Comparison of ENCODE assay signal across 24 mouse cellular contexts in genomic region chrX:164313876-164314275, GRCm38 (mm10). TPM values are rescaled to one million over a fixed set of nuclear protein-coding genes. Genes with fewer than 3 reads are reported as not detected.
DNase-seq lines count a peak whose midpoint lies in the region; ATAC-seq lines count a peak whose summit lies in the region.
"Had no signal": no experiment of that assay in that cellular context is flagged by ENCODE, and none has a peak within 500 bp of the region (broad histone marks: within the 10 kb centered on the region; RNA-seq: fewer than 3 reads in every experiment).

No protein-coding gene starts in this region.

- no peak overlapping the region for H3K4me3 ChIP-seq in embryonic facial prominence, embryonic 14.5 days (ENCODE audit: low read depth, low read length)
- H3K4me3 ChIP-seq in embryonic facial prominence, embryonic 10.5 days = no peak overlapping the region
- no peak overlapping the region for H3K4me3 ChIP-seq in lung, embryonic 15.5 days
- H3K4me3 ChIP-seq: heart, embryonic 13.5 days; kidney, embryonic 15.5 days; limb, embryonic 10.5 days; neural tube, embryonic 13.5 days had no signal

- no peak overlapping the region for H3K27ac ChIP-seq in embryonic facial prominence, embryonic 14.5 days (replicated peaks; ENCODE audit: low read depth, low read length)
- no peak overlapping the region for H3K27ac ChIP-seq in embryonic facial prominence, embryonic 10.5 days (replicated peaks)
- peak overlapping the region; percentile 53; the same call in 1 of the 2 replicates for H3K27ac ChIP-seq in lung, embryonic 15.5 days
- H3K27ac ChIP-seq: heart, embryonic 13.5 days; hindbrain, embryonic 14.5 days; kidney, embryonic 15.5 days; limb, embryonic 10.5 days; neural tube, embryonic 13.5 days had no signal

- 54% methylated on average over 1 of the region's 1 CpGs for WGBS in embryonic facial prominence, embryonic 14.5 days
- 60% methylated on average over 1 of the region's 1 CpGs for WGBS in embryonic facial prominence, embryonic 10.5 days
- WGBS in lung, embryonic 15.5 days = 48% methylated on average over 1 of the region's 1 CpGs

- H3K9me3 ChIP-seq in embryonic facial prominence, embryonic 14.5 days (ENCODE audit: control insufficient read depth, low read length) = no peaks in the 10 kb centered on the region
- H3K9me3 ChIP-seq in embryonic facial prominence, embryonic 10.5 days = no peaks in the 10 kb centered on the region
- H3K9me3 ChIP-seq in lung, embryonic 15.5 days = no peaks in the 10 kb centered on the region
- H3K9me3 ChIP-seq: G1E; heart, embryonic 13.5 days; kidney, embryonic 15.5 days; limb, embryonic 10.5 days; neural tube, embryonic 13.5 days had no signal

- no peaks in the 10 kb centered on the region; the same call in 1 of the 2 replicates for H3K27me3 ChIP-seq in embryonic facial prominence, embryonic 14.5 days (replicated peaks; ENCODE audit: control insufficient read depth, insufficient read depth, low read length)
- peaks cover 73% of the 10 kb centered on the region for H3K27me3 ChIP-seq in embryonic facial prominence, embryonic 10.5 days (replicated peaks; ENCODE audit: low read depth, poor library complexity, severe bottlenecking)
- no peaks in the 10 kb centered on the region for H3K27me3 ChIP-seq in lung, embryonic 15.5 days
- H3K27me3 ChIP-seq: heart, embryonic 13.5 days had no signal

- H3K36me3 ChIP-seq in embryonic facial prominence, embryonic 14.5 days (ENCODE audit: control insufficient read depth, insufficient read depth, low read length) = no peaks in the 10 kb centered on the region
- H3K36me3 ChIP-seq in embryonic facial prominence, embryonic 10.5 days (replicated peaks) = no peaks in the 10 kb centered on the region
- H3K36me3 ChIP-seq in lung, embryonic 15.5 days = no peaks in the 10 kb centered on the region
- H3K36me3 ChIP-seq: G1E; heart, embryonic 13.5 days; kidney, embryonic 15.5 days; limb, embryonic 10.5 days; neural tube, embryonic 13.5 days had no signal

- no peak overlapping the region for H3K9ac ChIP-seq in embryonic facial prominence, embryonic 14.5 days (ENCODE audit: low read depth, low read length)
- no peak overlapping the region for H3K9ac ChIP-seq in lung, embryonic 15.5 days
- H3K9ac ChIP-seq: heart, embryonic 13.5 days; hindbrain, embryonic 14.5 days; kidney, embryonic 15.5 days; neural tube, embryonic 13.5 days had no signal

- DNase-seq in embryonic facial prominence, embryonic 14.5 days (ENCODE audit: low spot score) = peak; percentile 74
- no peak for DNase-seq in embryonic facial prominence, embryonic 10.5 days (ENCODE audit: low spot score)
- DNase-seq in lung, postnatal 14 days = no peak
- peak; percentile 58 for DNase-seq in NIH3T3 (ENCODE audit: low read depth)
- DNase-seq in lung, postnatal 36 days = peak; percentile 15
- DNase-seq in embryo, embryonic 10 days (ENCODE audit: low spot score) = no peak
- DNase-seq: adrenal gland, postnatal 36 days; cerebellum, adult 9-10 months; embryo, embryonic 11 days; gastrocnemius, postnatal 10 days; heart, adult 11 months; heart, postnatal 36 days; kidney, postnatal 4 days; thymus, postnatal 25 days had no signal

- no peak overlapping the region for H3K4me2 ChIP-seq in embryonic facial prominence, embryonic 14.5 days (ENCODE audit: low read depth, low read length)
- no peak overlapping the region for H3K4me2 ChIP-seq in lung, embryonic 15.5 days
- H3K4me2 ChIP-seq: heart, embryonic 13.5 days; hindbrain, embryonic 14.5 days; kidney, embryonic 15.5 days; liver, embryonic 11.5 days; midbrain, embryonic 11.5 days; neural tube, embryonic 13.5 days had no signal

- no peak for ATAC-seq in embryonic facial prominence, embryonic 14.5 days (ENCODE audit: low read depth)
- peak; percentile 80; the same call in 1 of the 2 replicates for ATAC-seq in lung, embryonic 15.5 days (ENCODE audit: borderline replicate concordance, extremely low read depth, low FRiP score, low TSS enrichment)
- ATAC-seq: intestine, embryonic 16.5 days had no signal

- no peaks in the 10 kb centered on the region for H3K4me1 ChIP-seq in embryonic facial prominence, embryonic 14.5 days (ENCODE audit: control insufficient read depth, insufficient read depth, low read length)
- 0 out of 2 replicates have a peak, but pooled peaks cover 3% of the 10 kb centered on the region for H3K4me1 ChIP-seq in embryonic facial prominence, embryonic 10.5 days
- no peaks in the 10 kb centered on the region for H3K4me1 ChIP-seq in lung, embryonic 15.5 days
- H3K4me1 ChIP-seq: heart, embryonic 13.5 days; kidney, embryonic 15.5 days; limb, embryonic 10.5 days; neural tube, embryonic 13.5 days had no signal

RNA-seq across cellular contexts. Expression of gene Pir, which starts 44.7 kb away (rescaled TPM):
- polyA plus RNA-seq in embryonic facial prominence, embryonic 14.5 days (2014; fragmentation: Nextera tagmentation; extraction: Ambion mirVana) = 12.0 and 12.9 TPM in 2 replicates
- 8.0 and 10.0 TPM in 2 replicates for polyA plus RNA-seq in embryonic facial prominence, embryonic 10.5 days (2016; fragmentation: Nextera tagmentation; extraction: Ambion mirVana)
- polyA plus RNA-seq in lung, embryonic 15.5 days (2015; fragmentation: Nextera tagmentation; extraction: Ambion mirVana) = 14.1 and 16.7 TPM in 2 replicates
- polyA plus RNA-seq: G1E had no signal

RNA-seq across cellular contexts. Expression of gene Bmx, which starts 55.9 kb away (rescaled TPM):
- polyA plus RNA-seq in embryonic facial prominence, embryonic 14.5 days (2014; fragmentation: Nextera tagmentation; extraction: Ambion mirVana) = 0.67 and 1.2 TPM in 2 replicates
- polyA plus RNA-seq in embryonic facial prominence, embryonic 10.5 days (2016; fragmentation: Nextera tagmentation; extraction: Ambion mirVana) = 0.08 and 0.20 TPM in 2 replicates
- 1.2 and 1.4 TPM in 2 replicates for polyA plus RNA-seq in lung, embryonic 15.5 days (2015; fragmentation: Nextera tagmentation; extraction: Ambion mirVana)
- polyA plus RNA-seq: G1E had no signal

RNA-seq across cellular contexts. Expression of gene Vegfd, which starts 59.3 kb away (rescaled TPM):
- polyA plus RNA-seq in embryonic facial prominence, embryonic 14.5 days (2014; fragmentation: Nextera tagmentation; extraction: Ambion mirVana) = 10.0 and 10.1 TPM in 2 replicates
- 4.8 and 5.3 TPM in 2 replicates for polyA plus RNA-seq in embryonic facial prominence, embryonic 10.5 days (2016; fragmentation: Nextera tagmentation; extraction: Ambion mirVana)
- 48.1 and 52.2 TPM in 2 replicates for polyA plus RNA-seq in lung, embryonic 15.5 days (2015; fragmentation: Nextera tagmentation; extraction: Ambion mirVana)
- polyA plus RNA-seq: G1E had no signal

Comparison
In these comparisons a context has a peak if more than half of its experiments do, and no peak if none do; other contexts are left out.
1. DNase-seq: peak in embryonic facial prominence, embryonic 14.5 days (single experiment), NIH3T3 (single experiment) and lung, postnatal 36 days (single experiment); none in embryonic facial prominence, embryonic 10.5 days (single experiment), lung, postnatal 14 days (single experiment) and embryo, embryonic 10 days (single experiment).